Mouse (Mus musculus): ENCODE measurements around the gene Fam3a.

- TF ChIP-seq EP300 (IDR thresholded peaks at IDR 0.05) (no peak), CTCF (IDR thresholded peaks at IDR 0.05) (no peak)
Measured at GRCm38 (mm10) chrX:74428146-74428825, 35.2 kb upstream of the Fam3a start.

All from lung, postnatal 0 days (tissue).